Mouse (Mus musculus): Measurements from ENCODE around the gene Susd3. TPM values are rescaled to one million over a fixed set of nuclear protein-coding genes. Genes with fewer than 3 reads are reported as not detected.

The Susd3 gene
- total and polyA plus RNA-seq, 3 experiments: 0.32 to 1.1 (median 0.63) TPM

- H3K27me3 ChIP-seq (ENCODE audit: control insufficient read depth, insufficient read depth, low read length): no peaks in the 10 kb centered on the region
- DNase-seq: no peak
- 51% methylated on average over 4 of the region's 4 CpGs for WGBS
- H3K4me3 ChIP-seq: no peak overlapping the region
- no peak overlapping the region for H3K9ac ChIP-seq (ENCODE audit: low read depth, low read length)
- H3K79me2 ChIP-seq (replicated peaks; ENCODE audit: control insufficient read depth, insufficient read depth, low read length): no peaks in the 10 kb centered on the region
- H3K4me1 ChIP-seq (ENCODE audit: control insufficient read depth, insufficient read depth, low read length): no peaks in the 10 kb centered on the region
- H3K36me3 ChIP-seq (ENCODE audit: control insufficient read depth, insufficient read depth, low read length): no peaks in the 10 kb centered on the region
- TF ChIP-seq POLR2A (IDR thresholded peaks at IDR 0.05; ENCODE audit: insufficient read depth, low read depth, low read length) (no peak), EP300 (IDR thresholded peaks at IDR 0.05; ENCODE audit: insufficient read depth, low read depth, low read length) (no peak), CTCF (IDR thresholded peaks at IDR 0.05) (no peak)
- H3K27ac ChIP-seq: no peak overlapping the region
- intact Hi-C loops (cut with DNase I): no loop called here
Measured at GRCm38 (mm10) chr13:49225633-49226032, 22.9 kb downstream of the Susd3 start.

GRCm38 (mm10) chr13:49225159-49225558, 23.3 kb downstream of the Susd3 start:
- Histone ChIP-seq H3K9ac (ENCODE audit: low read depth, low read length) (no peak overlapping the region), H3K4me1 (ENCODE audit: control insufficient read depth, insufficient read depth, low read length) (no peaks in the 10 kb centered on the region), H3K27me3 (ENCODE audit: control insufficient read depth, insufficient read depth, low read length) (no peaks in the 10 kb centered on the region), H3K27ac (no peak overlapping the region), H3K36me3 (ENCODE audit: control insufficient read depth, insufficient read depth, low read length) (no peaks in the 10 kb centered on the region), H3K4me3 (no peak overlapping the region), H3K79me2 (replicated peaks; ENCODE audit: control insufficient read depth, insufficient read depth, low read length) (no peaks in the 10 kb centered on the region)
- TF ChIP-seq POLR2A (IDR thresholded peaks at IDR 0.05; ENCODE audit: insufficient read depth, low read depth, low read length) (no peak), EP300 (IDR thresholded peaks at IDR 0.05; ENCODE audit: insufficient read depth, low read depth, low read length) (no peak), CTCF (IDR thresholded peaks at IDR 0.05) (no peak)
- no peak for DNase-seq
- WGBS: 73% methylated on average over 3 of the region's 3 CpGs
- intact Hi-C loops (cut with DNase I): no loop called here

GRCm38 (mm10) chr13:49224729-49225128, 23.8 kb downstream of the Susd3 start:
- no peaks in the 10 kb centered on the region for H3K79me2 ChIP-seq (replicated peaks; ENCODE audit: control insufficient read depth, insufficient read depth, low read length)
- no peaks in the 10 kb centered on the region for H3K27me3 ChIP-seq (ENCODE audit: control insufficient read depth, insufficient read depth, low read length)
- H3K9ac ChIP-seq (ENCODE audit: low read depth, low read length): no peak overlapping the region
- H3K27ac ChIP-seq: no peak overlapping the region
- intact Hi-C loops (cut with DNase I): no loop called here
- DNase-seq: no peak
- no peak for TF ChIP-seq POLR2A (IDR thresholded peaks at IDR 0.05; ENCODE audit: insufficient read depth, low read depth, low read length)
- no peak for TF ChIP-seq CTCF (IDR thresholded peaks at IDR 0.05)
- no peak for TF ChIP-seq EP300 (IDR thresholded peaks at IDR 0.05; ENCODE audit: insufficient read depth, low read depth, low read length)
- no peaks in the 10 kb centered on the region for H3K4me1 ChIP-seq (ENCODE audit: control insufficient read depth, insufficient read depth, low read length)
- no peak overlapping the region for H3K4me3 ChIP-seq
- no peaks in the 10 kb centered on the region for H3K36me3 ChIP-seq (ENCODE audit: control insufficient read depth, insufficient read depth, low read length)
- whole genome bisulfite sequencing: 49% methylated on average over 6 of the region's 6 CpGs

- TF ChIP-seq EP300 (IDR thresholded peaks at IDR 0.05; ENCODE audit: insufficient read depth, low read depth, low read length) (no peak), POLR2A (IDR thresholded peaks at IDR 0.05; ENCODE audit: insufficient read depth, low read depth, low read length) (no peak), CTCF (IDR thresholded peaks at IDR 0.05) (no peak)
- no peaks in the 10 kb centered on the region for H3K36me3 ChIP-seq (ENCODE audit: control insufficient read depth, insufficient read depth, low read length)
- H3K27ac ChIP-seq: no peak overlapping the region
- intact Hi-C loops (cut with DNase I): no loop called here
- DNase-seq: no peak
- H3K4me3 ChIP-seq: no peak overlapping the region
- no peaks in the 10 kb centered on the region for H3K79me2 ChIP-seq (replicated peaks; ENCODE audit: control insufficient read depth, insufficient read depth, low read length)
- H3K9ac ChIP-seq (ENCODE audit: low read depth, low read length): no peak overlapping the region
- H3K27me3 ChIP-seq (ENCODE audit: control insufficient read depth, insufficient read depth, low read length): no peaks in the 10 kb centered on the region
- no peaks in the 10 kb centered on the region for H3K4me1 ChIP-seq (ENCODE audit: control insufficient read depth, insufficient read depth, low read length)
- 15% methylated on average over 10 of the region's 10 CpGs for WGBS
Measured at GRCm38 (mm10) chr13:49224314-49224713, 24.2 kb downstream of the Susd3 start.

GRCm38 (mm10) chr13:49220912-49221311, 27.6 kb downstream of the Susd3 start:
- Histone ChIP-seq H3K27me3 (ENCODE audit: control insufficient read depth, insufficient read depth, low read length) (no peaks in the 10 kb centered on the region), H3K9ac (ENCODE audit: low read depth, low read length) (no peak overlapping the region), H3K27ac (no peak overlapping the region), H3K4me1 (ENCODE audit: control insufficient read depth, insufficient read depth, low read length) (peaks cover 2% of the 10 kb centered on the region), H3K4me3 (no peak overlapping the region), H3K79me2 (replicated peaks; ENCODE audit: control insufficient read depth, insufficient read depth, low read length) (no peaks in the 10 kb centered on the region), H3K36me3 (ENCODE audit: control insufficient read depth, insufficient read depth, low read length) (no peaks in the 10 kb centered on the region)
- no peak for TF ChIP-seq POLR2A (IDR thresholded peaks at IDR 0.05; ENCODE audit: insufficient read depth, low read depth, low read length)
- TF ChIP-seq CTCF (IDR thresholded peaks at IDR 0.05): 0 out of 2 replicates have a peak, but pooled peaks have one; percentile 3
- no peak for TF ChIP-seq EP300 (IDR thresholded peaks at IDR 0.05; ENCODE audit: insufficient read depth, low read depth, low read length)
- DNase-seq: no peak
- intact Hi-C loops (cut with DNase I): no loop called here
- WGBS: 35% methylated on average over 5 of the region's 5 CpGs

DNA sequence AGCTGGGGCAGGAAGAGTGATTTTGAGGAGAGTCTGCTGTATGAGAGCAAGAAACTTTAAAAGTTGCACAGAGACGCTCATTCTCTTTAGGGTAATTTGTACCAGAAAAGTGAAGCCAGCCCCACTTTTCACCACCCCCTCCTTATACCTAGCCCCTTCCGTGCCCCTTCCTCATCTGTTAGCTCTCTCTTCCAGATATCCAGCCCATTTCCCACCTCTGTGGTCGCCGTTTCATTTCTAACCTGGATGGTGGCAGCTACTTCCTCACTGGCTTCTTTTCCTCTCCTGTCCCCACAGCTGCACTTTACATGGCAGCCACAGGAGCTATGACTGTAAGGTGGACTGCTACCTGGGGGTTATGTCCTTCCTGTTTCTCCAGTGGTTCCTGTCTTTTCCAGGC, 29.1 kb downstream of the Susd3 start:
- TF ChIP-seq POLR2A (IDR thresholded peaks at IDR 0.05; ENCODE audit: insufficient read depth, low read depth, low read length) (no peak), CTCF (IDR thresholded peaks at IDR 0.05) (no peak), EP300 (IDR thresholded peaks at IDR 0.05; ENCODE audit: insufficient read depth, low read depth, low read length) (no peak)
- no peak overlapping the region for H3K9ac ChIP-seq (ENCODE audit: low read depth, low read length)
- no peaks in the 10 kb centered on the region for H3K36me3 ChIP-seq (ENCODE audit: control insufficient read depth, insufficient read depth, low read length)
- intact Hi-C loops (cut with DNase I): loop anchor here (5.0 to 10.0 kb wide), 2 partner anchors 165 to 433 kb away; partner anchors contain the start of genes Cenpp and Nol8
- no peaks in the 10 kb centered on the region for H3K79me2 ChIP-seq (replicated peaks; ENCODE audit: control insufficient read depth, insufficient read depth, low read length)
- H3K4me1 ChIP-seq (ENCODE audit: control insufficient read depth, insufficient read depth, low read length): peaks cover 6% of the 10 kb centered on the region
- H3K27me3 ChIP-seq (ENCODE audit: control insufficient read depth, insufficient read depth, low read length): no peaks in the 10 kb centered on the region
- H3K27ac ChIP-seq: no peak overlapping the region
- 81% methylated on average over 4 of the region's 4 CpGs for WGBS
- H3K4me3 ChIP-seq: no peak overlapping the region
- DNase-seq: no peak
